Mouse (Mus musculus) T-cell, adult 66 days (primary cell): Measurements from ENCODE around the gene 1700037H04Rik. TPM values are rescaled to one million over a fixed set of nuclear protein-coding genes. Genes with fewer than 3 reads are reported as not detected.

Source experiments
- total RNA-seq, 2 experiments: library from RNA; stranded (reverse); gene quantifications; 3 replicates in 1 of 2; 4 replicates in 1 of 2; pipeline ENCODE4 v1.2.4; 2023

Gene 1700037H04Rik
- 10 to 100 TPM; 23.4 to 23.8 TPM for total RNA-seq

DNA sequence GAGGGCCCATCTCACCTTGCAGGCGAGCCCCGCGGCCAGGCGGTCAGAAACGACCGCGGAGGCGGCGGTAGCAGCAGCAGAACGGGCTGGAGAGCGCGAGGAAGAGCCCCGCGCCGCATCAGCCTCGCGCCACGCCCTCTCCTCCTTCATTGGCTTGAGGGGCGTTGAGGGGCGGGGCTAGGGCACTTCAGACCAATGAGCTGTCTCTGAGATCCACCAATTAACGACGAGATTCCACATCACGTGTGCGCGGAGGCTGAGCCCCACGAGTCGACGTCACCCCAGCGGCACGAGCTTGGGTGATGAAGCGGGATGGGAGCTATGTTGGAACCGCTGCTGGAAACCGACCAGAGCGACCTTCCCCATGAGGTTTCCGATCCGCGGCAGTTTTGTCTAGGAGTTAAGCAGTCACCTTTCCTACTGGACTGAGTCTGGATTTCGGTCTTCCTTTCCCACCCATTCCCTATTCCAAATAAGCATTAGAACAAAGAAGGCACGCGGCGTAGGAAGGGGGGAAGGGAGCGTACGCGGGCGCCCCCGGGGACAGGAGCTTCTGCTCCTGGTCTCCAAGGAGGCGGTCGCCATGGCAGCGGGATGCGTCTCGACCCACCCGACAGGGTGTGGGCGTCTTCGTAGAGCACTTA is at the start of gene 1700037H04Rik:
1700037H04Rik (minus strand) TSS at position 144 of the 644 bp plus-strand sequence.

DNA sequence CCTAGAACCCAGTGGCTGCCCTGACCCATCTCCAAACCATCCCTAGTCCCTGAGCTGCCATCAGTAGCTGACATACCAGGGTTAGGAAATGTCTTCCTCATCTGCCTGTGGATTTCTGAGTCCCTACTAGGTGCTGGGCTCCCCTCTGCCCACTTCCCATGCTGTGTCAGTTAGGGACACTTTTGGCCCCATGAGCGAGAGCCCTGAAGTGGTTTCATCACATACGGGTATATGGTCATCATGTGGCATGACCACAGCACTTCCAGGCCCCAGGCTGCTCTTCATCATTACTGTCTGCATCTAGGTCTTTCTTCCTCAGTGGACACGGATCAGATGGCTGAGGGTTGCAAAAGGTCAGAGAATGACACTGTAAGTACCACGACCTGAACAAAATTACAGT is 46.9 kb upstream of the 1700037H04Rik start, which contains the start of gene Ap5s1:
Ap5s1 (plus strand) TSS at position 301 of the 400 bp plus-strand sequence.

DNA sequence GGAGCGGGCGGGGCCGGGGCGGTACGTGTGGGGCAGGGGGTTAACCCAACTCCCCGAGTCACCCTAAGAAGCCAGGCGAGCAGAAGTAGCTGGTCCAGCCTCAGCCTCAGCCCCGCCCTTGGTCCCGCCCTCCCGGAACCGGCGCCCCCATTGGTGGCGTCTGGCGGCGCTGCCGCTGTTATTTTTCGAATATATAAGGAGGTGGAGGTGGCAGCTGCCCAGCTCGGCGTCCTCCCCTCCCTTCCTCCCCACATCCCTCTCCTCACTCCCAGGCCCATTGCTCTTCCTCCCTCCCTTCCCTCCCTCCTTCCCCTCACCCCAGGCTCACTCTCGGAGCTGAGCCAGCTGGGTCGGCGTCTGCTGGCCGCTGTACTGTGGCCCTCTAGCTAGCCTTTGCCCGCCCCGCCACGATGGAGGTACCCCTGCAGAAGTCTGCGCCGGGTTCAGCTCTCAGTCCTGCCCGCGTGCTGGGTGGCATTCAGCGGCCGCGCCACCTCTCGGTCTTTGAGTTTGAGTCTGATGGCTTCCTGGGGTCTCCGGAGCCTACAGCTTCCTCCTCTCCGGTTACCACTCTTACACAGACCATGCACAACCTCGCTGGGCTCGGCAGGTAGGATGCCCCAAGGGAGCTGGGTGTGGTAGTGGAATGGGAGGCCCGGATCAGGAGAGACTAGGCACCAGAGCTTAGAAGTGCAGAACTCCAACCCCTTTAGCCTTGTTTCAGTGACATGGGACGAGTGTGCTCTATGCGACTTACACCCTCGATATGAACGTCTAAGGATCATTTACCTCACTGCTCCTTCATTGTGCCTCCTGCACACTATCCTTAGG is 27.1 kb upstream of the 1700037H04Rik start, which contains the start of the genes Cdc25b and Spef1:
Cdc25b (plus strand) TSS at position 179 of the 831 bp plus-strand sequence.
Spef1 (minus strand) TSS at position 512 of the 831 bp plus-strand sequence.

DNA sequence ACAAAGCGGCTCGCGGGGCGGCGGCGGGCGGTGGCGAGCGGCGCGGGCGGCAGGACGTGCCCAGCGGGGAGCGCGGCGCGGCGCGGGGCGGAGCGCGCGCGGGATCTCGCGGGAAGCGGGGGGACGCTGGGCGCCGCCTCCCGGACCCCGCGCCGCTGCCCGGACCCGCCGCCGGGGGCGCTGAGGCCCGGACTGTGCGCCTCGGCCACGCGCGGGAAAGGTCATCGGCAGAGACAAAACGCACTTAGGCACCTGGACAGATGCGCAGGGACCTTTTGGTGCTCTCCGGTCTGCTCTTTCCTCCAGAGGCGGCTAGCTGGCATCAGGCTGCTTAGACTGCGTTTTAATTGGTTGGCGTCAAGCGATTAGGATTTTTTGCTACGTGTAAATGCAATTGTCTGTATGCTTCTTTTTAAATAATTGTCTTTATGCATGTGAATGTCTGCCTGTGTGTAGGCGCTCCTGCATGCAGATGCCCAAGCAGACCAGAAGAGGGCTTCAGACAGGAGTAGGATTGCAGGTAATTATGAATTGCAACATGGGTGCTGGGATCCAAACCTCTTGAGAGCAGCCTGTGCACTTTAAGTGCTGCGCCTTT is 20.2 kb upstream of the 1700037H04Rik start, which contains the start of gene Cenpb:
Cenpb (minus strand) TSS at position 78 of the 598 bp plus-strand sequence.

DNA sequence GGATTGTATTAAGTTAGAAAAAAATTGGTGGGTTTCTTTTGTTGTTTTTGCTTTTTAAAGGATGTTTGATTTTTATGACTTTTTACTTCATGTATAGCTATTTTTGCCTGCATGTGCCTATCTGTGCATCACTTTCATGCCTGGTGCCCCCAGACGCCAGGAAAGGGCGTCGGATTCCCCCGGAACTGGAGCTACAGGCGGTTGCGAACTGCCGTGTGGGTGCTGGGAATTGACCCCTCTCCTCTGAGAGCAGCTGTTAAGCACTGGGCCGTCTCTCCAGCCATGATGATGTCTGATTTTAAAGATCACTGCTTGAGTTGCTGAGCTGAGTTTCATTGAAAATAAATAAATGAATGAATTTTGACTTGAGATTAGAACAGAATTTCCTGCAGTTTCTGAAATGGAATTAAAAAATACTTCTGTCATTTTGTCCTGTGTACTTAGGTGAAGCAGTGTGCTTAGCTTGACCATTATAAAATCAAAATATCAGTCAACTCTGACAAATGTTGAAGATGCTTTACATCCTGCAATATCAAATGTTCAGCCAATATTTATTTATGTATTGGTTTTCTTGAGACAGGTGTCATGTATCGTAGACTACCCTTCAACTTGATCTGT is 26.8 kb downstream of the 1700037H04Rik start, which contains the start of gene Gm11037:
Gm11037 (plus strand) TSS at position 568 of the 618 bp plus-strand sequence.

DNA sequence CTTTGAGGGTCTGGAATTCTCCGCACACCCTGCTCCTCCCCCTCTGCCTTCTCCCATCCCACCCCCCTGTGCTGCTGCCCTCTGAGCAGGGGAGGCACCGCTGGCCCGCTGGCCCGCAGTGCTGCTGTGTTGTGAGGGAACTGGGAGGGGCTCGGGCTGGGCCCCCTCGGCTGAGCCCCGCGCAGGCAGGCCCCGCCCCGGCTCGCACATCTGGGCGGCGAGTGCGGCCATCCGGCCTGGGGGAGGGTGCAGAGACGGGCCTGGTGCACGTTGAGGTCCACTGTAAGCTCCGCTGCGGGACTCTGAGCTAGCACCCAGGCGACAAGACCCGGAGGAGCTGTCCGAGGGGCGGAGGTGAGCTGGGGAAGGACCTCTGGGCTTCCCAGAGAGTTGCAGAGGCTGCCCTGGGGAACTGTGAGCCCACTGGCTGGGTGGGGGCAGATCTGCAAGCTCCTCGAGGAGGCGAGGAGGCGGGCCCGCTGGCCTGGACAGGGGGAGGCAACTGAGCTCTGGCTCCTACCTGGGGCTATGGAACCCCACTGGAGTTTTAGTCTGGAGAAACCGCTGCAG is 32.6 kb downstream of the 1700037H04Rik start, which contains the start of gene Hspa12b:
Hspa12b (plus strand) TSS at position 120 of the 570 bp plus-strand sequence.

Other genes starting within 250 kb of the 1700037H04Rik start
- under 1 TPM in 1 of 2 experiments, not detected in 1; 0.53 TPM for gene Gfra4, start 117.0 kb downstream of the 1700037H04Rik start, total RNA-seq
- gene Adam33, start 96.3 kb downstream of the 1700037H04Rik start, total RNA-seq: not detected
- under 1 TPM; 0.09 to 0.18 TPM for gene Siglec1, start 73.3 kb downstream of the 1700037H04Rik start, total RNA-seq
- gene Hspa12b, start 32.8 kb downstream of the 1700037H04Rik start, total RNA-seq: not detected
- gene Gm11037, start 26.6 kb downstream of the 1700037H04Rik start, total RNA-seq: not detected
- 10 to 100 TPM; 19.9 to 21.5 TPM for gene Cenpb, start 20.0 kb upstream of the 1700037H04Rik start, total RNA-seq
- gene Cdc25b, start 26.9 kb upstream of the 1700037H04Rik start, total RNA-seq: 10 to 100 TPM; 53.4 to 68.8 TPM
- 1 to 10 TPM; 2.5 to 2.6 TPM for gene Spef1, start 27.2 kb upstream of the 1700037H04Rik start, total RNA-seq
- 10 to 100 TPM in 1 of 2 experiments, 1 to 10 TPM in 1; 8.7 to 14.5 TPM for gene Ap5s1, start 47.0 kb upstream of the 1700037H04Rik start, total RNA-seq
- 10 to 100 TPM; 16.4 to 19.4 TPM for gene Mavs, start 74.0 kb upstream of the 1700037H04Rik start, total RNA-seq
- 10 to 100 TPM; 66.2 to 72.7 TPM for gene Pank2, start 102.4 kb upstream of the 1700037H04Rik start, total RNA-seq
- 1 to 10 TPM; 2.4 to 2.7 TPM for gene Rnf24, start 192.8 kb upstream of the 1700037H04Rik start, total RNA-seq